Mouse (Mus musculus) C2C12 (cell line): ENCODE measurements around the gene Ywhaq.

Source experiments
- CEBPB ChIP-seq: IDR thresholded peaks from one replicate; pipeline ENCODE4 v1.6.1; 2011; ENCODE audit warnings: low read depth, mild to moderate bottlenecking, control low read depth, moderate library complexity
- CTCF ChIP-seq: IDR thresholded peaks from one replicate; pipeline ENCODE4 v1.5.1; 2011; ENCODE audit not compliant: control insufficient read depth, insufficient read depth, insufficient read length

GRCm38 (mm10) chr12:21375376-21376157, 41.9 kb downstream of the Ywhaq start:
- no peak for TF ChIP-seq CTCF
- no peak for TF ChIP-seq CEBPB
